Mouse (Mus musculus) subcutaneous adipose tissue, adult 2 months (tissue): Measurements from ENCODE around the gene Erp44. TPM values are rescaled to one million over a fixed set of nuclear protein-coding genes. Genes with fewer than 3 reads are reported as not detected.

Experiments used
- polyA plus RNA-seq: library from polyadenylated mRNA; depleted of rRNA; stranded (reverse); fragments of >200 nt; gene quantifications from 2 replicates; pipeline ENCODE4 v1.2.3, GENCODE M21; 2012; ENCODE audit warnings: low replicate concordance; rRNA removed

The Erp44 gene
- 13.2 and 14.8 TPM in 2 replicates for polyA plus RNA-seq

GRCm38 (mm10) chr4:48279498-48280134, at the start of gene Erp44, which contains the start of gene Invs:
Erp44 (minus strand) TSS chr4:48279558.
Invs (plus strand) TSS chr4:48279760.

Other genes with a start within 250 kb of the Erp44 start
- 0.84 and 1.1 TPM in 2 replicates for gene Nr4a3, start 234.4 kb downstream of the Erp44 start, polyA plus RNA-seq
- 10.7 and 11.2 TPM in 2 replicates for gene Stx17, start 154.6 kb downstream of the Erp44 start, polyA plus RNA-seq
- 4.5 and 6.7 TPM in 2 replicates for gene Invs, start 202 bp upstream of the Erp44 start, polyA plus RNA-seq
- gene Tex10, start 193.9 kb upstream of the Erp44 start, polyA plus RNA-seq = 12.4 and 18.4 TPM in 2 replicates